Mouse (Mus musculus): ENCODE data around the gene Slc7a11. TPM values are rescaled to one million over a fixed set of nuclear protein-coding genes. Genes with fewer than 3 reads are reported as not detected.

The Slc7a11 gene
- polyA plus RNA-seq, 1 experiment = 0.02 TPM

- no peak for TF ChIP-seq GATA1 (IDR thresholded peaks at IDR 0.05; ENCODE audit: low read length)
These were observed 429.0 kb downstream of the Slc7a11 start for GRCm38 (mm10) chr3:50014396-50014795.

- no peak for TF ChIP-seq GATA1 (IDR thresholded peaks at IDR 0.05; ENCODE audit: low read length)
These were observed 431.4 kb downstream of the Slc7a11 start for GRCm38 (mm10) chr3:50012012-50012411.

GRCm38 (mm10) chr3:50003970-50004683, 439.3 kb downstream of the Slc7a11 start:
- no peak for TF ChIP-seq GATA1 (IDR thresholded peaks at IDR 0.05; ENCODE audit: low read length)

GRCm38 (mm10) chr3:50002067-50002466, 441.3 kb downstream of the Slc7a11 start:
- TF ChIP-seq GATA1 (IDR thresholded peaks at IDR 0.05; ENCODE audit: low read length) = no peak

GRCm38 (mm10) chr3:50001635-50002034, 441.8 kb downstream of the Slc7a11 start:
- TF ChIP-seq GATA1 (IDR thresholded peaks at IDR 0.05; ENCODE audit: low read length) = no peak

GRCm38 (mm10) chr3:49992891-49993290, 450.5 kb downstream of the Slc7a11 start:
- TF ChIP-seq GATA1 (IDR thresholded peaks at IDR 0.05; ENCODE audit: low read length) = no peak

- no peak for TF ChIP-seq GATA1 (IDR thresholded peaks at IDR 0.05; ENCODE audit: low read length)
These were observed 456.2 kb downstream of the Slc7a11 start for GRCm38 (mm10) chr3:49987236-49987635.

GRCm38 (mm10) chr3:49984795-49985194, 458.6 kb downstream of the Slc7a11 start:
- TF ChIP-seq GATA1 (IDR thresholded peaks at IDR 0.05; ENCODE audit: low read length) = no peak

GRCm38 (mm10) chr3:49983429-49984268, 459.8 kb downstream of the Slc7a11 start:
- TF ChIP-seq GATA1 (IDR thresholded peaks at IDR 0.05; ENCODE audit: low read length) = no peak

- no peak for TF ChIP-seq GATA1 (IDR thresholded peaks at IDR 0.05; ENCODE audit: low read length)
These were observed 469.4 kb downstream of the Slc7a11 start for GRCm38 (mm10) chr3:49973994-49974393.

GRCm38 (mm10) chr3:49965569-49965968, 477.8 kb downstream of the Slc7a11 start:
- TF ChIP-seq GATA1 (IDR thresholded peaks at IDR 0.05; ENCODE audit: low read length) = no peak

GRCm38 (mm10) chr3:49960581-49960980, 482.8 kb downstream of the Slc7a11 start:
- no peak for TF ChIP-seq GATA1 (IDR thresholded peaks at IDR 0.05; ENCODE audit: low read length)

- TF ChIP-seq GATA1 (IDR thresholded peaks at IDR 0.05; ENCODE audit: low read length) = no peak
These were observed 496.6 kb downstream of the Slc7a11 start for GRCm38 (mm10) chr3:49946845-49947244.

GRCm38 (mm10) chr3:49944783-49945182, 498.6 kb downstream of the Slc7a11 start:
- no peak for TF ChIP-seq GATA1 (IDR thresholded peaks at IDR 0.05; ENCODE audit: low read length)

GRCm38 (mm10) chr3:49937611-49938010, 505.8 kb downstream of the Slc7a11 start:
- no peak for TF ChIP-seq GATA1 (IDR thresholded peaks at IDR 0.05; ENCODE audit: low read length)

GRCm38 (mm10) chr3:49929496-49929895, 513.9 kb downstream of the Slc7a11 start:
- TF ChIP-seq GATA1 (IDR thresholded peaks at IDR 0.05; ENCODE audit: low read length) = no peak

Data from G1E-ER4 (cell line).